Mouse (Mus musculus) cortical plate, adult 2 months (tissue): ENCODE data around the gene Rpp25l.
"Not testable (repeated sequence)": the region's sequence is repeated elsewhere in the genome, so short reads cannot be mapped to it uniquely, and the experiment has no call there.

Experiments
- CTCF ChIP-seq: fragments of 200-500 bp; IDR thresholded peaks from 2 replicates; pipeline ENCODE4 v1.5.1; 2011; ENCODE audit warnings: mild to moderate bottlenecking, control low read depth, low read length; ENCODE audit not compliant: insufficient read depth; ENCODE audit errors: extremely low read depth
- POLR2A ChIP-seq: fragments of 200-500 bp; IDR thresholded peaks from 2 replicates; pipeline ENCODE4 v1.6.1; 2011; ENCODE audit warnings: mild to moderate bottlenecking, low read length, control low read depth; ENCODE audit not compliant: insufficient read depth; ENCODE audit errors: extremely low read depth

GRCm38 (mm10) chr4:41688562-41688961, 24.8 kb downstream of the Rpp25l start:
- TF ChIP-seq CTCF, POLR2A: not testable (repeated sequence)
